Mouse (Mus musculus) erythroid progenitor cell, adult 5-6 weeks (primary cell): ENCODE data around the gene Pcp4. TPM values are rescaled to one million over a fixed set of nuclear protein-coding genes. Genes with fewer than 3 reads are reported as not detected.

ENCODE experiments used
- ATAC-seq: replicated peaks from 2 replicates; pipeline ENCODE4 v1.8.0; 2016; ENCODE audit warnings: moderate number of reproducible peaks, mild to moderate bottlenecking, moderate TSS enrichment, inconsistent platforms; ENCODE audit not compliant: poor library complexity, low FRiP score, severe bottlenecking
- total RNA-seq, 2 experiments: library from RNA; stranded (forward) in 1 of 2; stranded (reverse) in 1 of 2; fragments of 150-400 nt in 1 of 2; fragments of 186-747, 209-891 nt in 1 of 2; gene quantifications; 2 replicates each; pipeline versions ENCODE4 v1.2.3 to v1.2.4; 2015 to 2017; ENCODE audit warnings: low replicate concordance in 2 of 2

Gene Pcp4
- total RNA-seq, 2 experiments from 2014 or later, result 7.1 TPM; not detected in 1

- no peak for ATAC-seq
These were observed 14.4 kb downstream of the Pcp4 start for GRCm38 (mm10) chr16:96481791-96482190.

- ATAC-seq, result no peak
These were observed 19.7 kb downstream of the Pcp4 start for GRCm38 (mm10) chr16:96487007-96487684.

DNA sequence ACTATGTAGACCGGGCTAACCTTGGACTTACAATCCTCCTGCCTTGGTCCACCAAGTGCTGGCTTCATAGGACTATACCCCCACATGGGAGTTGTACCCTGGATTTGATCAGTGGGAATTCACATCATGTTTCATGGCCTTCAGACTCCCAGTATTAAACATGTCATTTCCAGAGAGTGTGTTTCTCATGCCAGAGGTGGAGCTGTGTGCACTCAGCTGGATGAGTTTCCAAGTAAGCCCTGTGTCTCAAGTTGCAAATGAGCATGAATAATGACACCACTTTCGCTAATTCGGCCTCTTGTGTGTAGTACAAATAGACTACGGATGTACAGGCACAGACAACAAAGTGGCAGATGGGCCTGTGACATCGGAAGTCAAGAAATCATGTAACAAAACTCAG, 20.6 kb downstream of the Pcp4 start:
- ATAC-seq, result no peak

- no peak for ATAC-seq
These were observed 24.1 kb downstream of the Pcp4 start for GRCm38 (mm10) chr16:96491530-96491929.

GRCm38 (mm10) chr16:96494079-96494478, 26.7 kb downstream of the Pcp4 start:
- ATAC-seq, result no peak

GRCm38 (mm10) chr16:96498951-96499350, 31.5 kb downstream of the Pcp4 start:
- no peak for ATAC-seq

DNA sequence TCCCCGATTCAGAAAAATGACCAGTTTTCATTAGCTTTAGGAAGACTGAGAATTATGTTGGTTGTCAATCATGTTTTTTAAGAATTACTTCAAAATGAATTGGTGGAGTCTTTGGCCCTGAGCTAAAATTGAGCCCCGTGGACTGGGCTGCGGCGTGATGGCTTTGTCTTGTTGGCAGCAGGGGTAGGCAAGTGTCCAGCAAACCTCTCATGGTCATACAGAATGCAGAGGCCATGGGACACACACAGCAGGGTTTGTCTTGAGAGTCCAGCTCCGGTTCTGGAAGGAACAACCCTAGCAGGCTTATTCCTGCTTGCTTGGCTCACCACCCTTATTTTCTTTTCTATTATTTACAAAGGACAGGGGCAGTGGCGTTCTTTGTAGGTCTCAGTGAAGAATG, 33.8 kb downstream of the Pcp4 start:
- no peak for ATAC-seq

DNA sequence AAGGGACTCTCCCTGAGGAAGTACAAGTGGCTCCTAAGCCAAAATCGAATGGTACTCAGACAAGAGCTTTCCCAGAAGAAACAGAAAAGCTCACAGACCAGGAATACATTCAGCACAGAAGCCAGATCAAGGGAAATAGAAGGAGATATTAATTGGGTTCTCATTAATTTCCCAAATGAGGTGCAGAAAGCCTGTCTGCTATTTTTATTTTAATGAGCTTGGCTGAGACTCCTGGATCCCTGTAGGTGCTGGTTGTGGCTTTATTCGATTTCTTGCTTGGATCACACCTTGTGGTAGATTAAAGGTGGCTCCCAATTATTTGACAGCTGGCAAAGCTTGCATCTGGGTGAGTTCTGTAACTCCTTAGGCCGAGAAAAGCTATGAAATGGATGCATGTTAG, 35.2 kb downstream of the Pcp4 start:
- ATAC-seq, result no peak

DNA sequence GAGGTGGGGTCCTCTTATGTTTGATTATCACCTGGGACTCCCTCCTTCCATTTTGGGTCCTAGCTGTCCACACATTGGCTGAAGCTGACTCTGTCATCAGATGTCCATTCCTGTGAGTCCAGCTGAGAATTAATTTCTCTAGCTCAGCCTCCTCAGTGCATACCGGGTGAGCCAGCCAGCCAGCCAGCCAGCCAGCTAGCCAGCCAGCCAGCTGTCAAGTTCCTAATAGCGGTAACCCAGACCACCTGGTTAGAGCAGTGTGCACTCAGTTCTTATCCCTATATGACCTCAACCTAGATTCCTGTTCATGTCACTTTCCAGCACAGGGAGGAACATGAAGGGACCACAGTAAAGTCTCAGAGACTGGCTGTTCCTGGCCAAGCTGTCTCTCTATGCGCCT, 47.1 kb downstream of the Pcp4 start:
- no peak for ATAC-seq

- ATAC-seq, result no peak
These were observed 60.1 kb downstream of the Pcp4 start for GRCm38 (mm10) chr16:96527476-96527875.

- ATAC-seq, result no peak
These were observed 61.1 kb downstream of the Pcp4 start for GRCm38 (mm10) chr16:96528471-96528870.

- no peak for ATAC-seq
These were observed 62.6 kb downstream of the Pcp4 start for GRCm38 (mm10) chr16:96529896-96530568.

GRCm38 (mm10) chr16:96530569-96530898, 63.1 kb downstream of the Pcp4 start:
- ATAC-seq, result no peak

DNA sequence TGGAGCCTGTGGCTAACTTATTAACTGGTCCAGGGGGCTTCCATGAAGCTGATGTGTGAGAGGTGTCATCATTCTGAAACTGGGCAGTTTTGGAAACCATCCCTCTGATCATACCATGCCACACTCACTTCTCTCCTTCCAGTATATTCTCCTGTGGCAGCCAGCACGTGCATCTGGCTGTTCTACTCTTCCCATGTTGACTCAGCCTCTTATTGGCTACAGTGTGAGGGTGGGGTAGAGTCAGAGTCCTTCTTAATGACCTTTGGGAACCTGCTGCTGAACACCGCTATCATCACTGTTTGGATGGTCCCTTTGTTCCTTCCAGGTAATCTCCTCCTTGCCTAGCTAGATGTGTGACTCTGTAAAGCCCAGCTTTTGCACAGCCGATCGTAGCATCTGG, 63.6 kb downstream of the Pcp4 start:
- ATAC-seq, result no peak

DNA sequence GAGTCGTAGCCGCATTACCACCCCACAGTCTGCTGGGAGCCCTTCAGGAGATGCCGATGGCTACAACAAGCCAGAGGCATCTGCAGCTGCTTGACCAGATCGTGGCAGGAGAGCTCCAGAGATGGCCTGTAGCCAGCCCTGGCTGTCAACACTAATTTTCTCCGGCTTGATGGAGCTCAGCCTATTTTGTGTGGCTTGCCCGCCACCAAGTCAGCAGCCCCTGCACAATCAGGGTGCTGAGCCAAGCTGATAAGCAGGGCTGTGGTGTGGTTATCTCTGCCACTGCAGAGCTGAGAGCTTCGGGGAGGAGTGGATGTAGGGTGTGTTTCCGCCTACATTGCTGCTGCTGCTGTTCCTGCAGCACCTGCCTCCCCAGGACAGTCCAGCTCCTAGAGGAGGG, 66.3 kb downstream of the Pcp4 start:
- ATAC-seq, result no peak

GRCm38 (mm10) chr16:96535271-96535670, 67.9 kb downstream of the Pcp4 start:
- ATAC-seq, result no peak

- ATAC-seq, result no peak
These were observed 69.0 kb downstream of the Pcp4 start for GRCm38 (mm10) chr16:96536426-96536825.

- ATAC-seq, result no peak
These were observed 71.7 kb downstream of the Pcp4 start for GRCm38 (mm10) chr16:96539091-96539490.

GRCm38 (mm10) chr16:96541056-96541455, 73.7 kb downstream of the Pcp4 start:
- ATAC-seq, result no peak

DNA sequence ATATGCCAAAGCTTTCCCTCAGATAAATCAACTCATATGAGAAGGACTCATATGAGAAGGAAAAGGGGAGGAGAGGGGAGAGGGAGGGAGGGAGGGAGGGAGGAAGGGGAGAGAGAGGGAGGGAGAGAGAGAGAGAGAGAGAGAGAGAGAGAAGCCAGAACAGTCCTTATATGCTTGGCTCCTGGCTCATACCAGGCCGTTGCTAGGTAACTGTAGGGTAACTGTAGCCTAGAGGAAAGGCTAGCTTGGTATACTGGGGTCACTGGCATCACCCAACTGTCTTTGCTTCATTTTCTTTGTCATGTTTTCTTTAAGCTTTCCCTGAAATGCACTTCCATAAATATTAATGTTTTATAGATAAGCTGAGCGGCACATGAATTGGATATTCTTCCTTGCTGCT, 85.3 kb downstream of the Pcp4 start:
- ATAC-seq, result no peak

GRCm38 (mm10) chr16:96555412-96555811, 88.0 kb downstream of the Pcp4 start:
- no peak for ATAC-seq

- ATAC-seq, result no peak
These were observed 89.2 kb downstream of the Pcp4 start for GRCm38 (mm10) chr16:96556621-96557020.
